Mouse (Mus musculus): ENCODE results near the gene Rgs18. TPM values are rescaled to one million over a fixed set of nuclear protein-coding genes. Genes with fewer than 3 reads are reported as not detected.

Gene Rgs18
- under 1 TPM; 0.70 TPM for total RNA-seq (2021)
- long read RNA-seq, experiment 1, partial matches to known transcripts = 0 of 1 reads
- long read RNA-seq, experiment 1, other reads (novel, unspliced or antisense) = 0 of 1 reads
- long read RNA-seq, experiment 2, partial matches to known transcripts = 0 of 3 reads
- long read RNA-seq, experiment 2, other reads (novel, unspliced or antisense) = 0 of 3 reads

GRCm38 (mm10) chr1:144775331-144775730 is at the start of gene Rgs18:
Gene Rgs18, minus strand, starts transcription at chr1:144775435.
- no peak for DNase-seq

- DNase-seq = no peak
Observed at GRCm38 (mm10) chr1:144774394-144774793, 841 bp downstream of the Rgs18 start.

GRCm38 (mm10) chr1:144766218-144766617 is 9.0 kb downstream of the Rgs18 start:
- no peak for DNase-seq

GRCm38 (mm10) chr1:144760792-144761191 is 14.4 kb downstream of the Rgs18 start:
- DNase-seq = no peak

DNA sequence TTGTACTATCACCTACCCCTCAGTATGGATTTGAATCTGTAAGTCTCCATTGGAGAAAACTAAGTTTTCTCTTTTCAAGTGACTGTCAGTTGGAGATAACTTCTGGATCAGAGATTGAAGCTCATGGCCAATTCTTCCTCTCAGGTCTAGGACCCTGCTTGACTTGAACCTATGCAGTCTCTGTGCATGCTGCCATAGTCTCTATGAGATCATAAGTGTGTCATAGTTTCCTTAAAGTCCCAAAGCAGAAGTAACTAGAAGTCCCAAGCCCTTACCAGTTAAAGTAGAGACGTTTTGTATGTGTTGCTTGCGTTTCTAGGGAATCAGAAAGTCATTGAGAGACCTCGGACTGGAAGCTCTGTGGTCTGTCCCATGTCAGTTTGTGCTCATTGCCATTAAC is 24.5 kb downstream of the Rgs18 start:
- DNase-seq = no peak

DNA sequence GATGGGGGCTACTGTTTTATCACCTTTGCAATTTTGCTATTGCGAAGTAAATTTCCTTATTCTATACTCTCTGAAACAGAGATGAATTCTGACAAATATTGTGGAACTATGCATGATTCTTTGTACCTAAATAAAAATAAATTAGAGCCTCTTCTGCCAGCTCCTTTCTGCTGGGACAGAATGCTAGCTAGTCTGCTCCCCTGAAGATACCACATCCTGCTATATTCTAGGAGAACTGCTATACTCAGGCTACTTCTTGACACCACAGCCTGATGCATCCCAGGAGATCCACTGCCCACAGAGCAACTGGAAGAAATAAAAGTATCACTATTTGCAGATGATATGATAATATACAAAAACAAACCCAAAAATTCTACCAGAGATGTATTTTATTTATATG is 29.1 kb downstream of the Rgs18 start:
- no peak for DNase-seq

GRCm38 (mm10) chr1:144737739-144738138 is 37.5 kb downstream of the Rgs18 start:
- DNase-seq = no peak

- DNase-seq = no peak
Observed at GRCm38 (mm10) chr1:144720736-144721135, 54.5 kb downstream of the Rgs18 start.

- DNase-seq = no peak
Observed at GRCm38 (mm10) chr1:144704373-144704772, 70.9 kb downstream of the Rgs18 start.

Other genes with a start within 250 kb of the Rgs18 start
- gene Rgs21, start 207.8 kb downstream of the Rgs18 start, total RNA-seq (2021) = not detected

Data from gastrocnemius, postnatal 10 days (tissue).